Mouse (Mus musculus) left cerebral cortex, adult 2 months (tissue): ENCODE results near the gene Psmb8. TPM values are rescaled to one million over a fixed set of nuclear protein-coding genes. Genes with fewer than 3 reads are reported as not detected.
A peak's percentile ranks its signal among the peaks of the same experiment; 100 is the strongest.

Experiments
- DNase-seq, 2 experiments: peaks; one replicate each; pipeline ENCODE4 v3.0.0; 2021 to 2022; ENCODE audit warnings: low spot score in 2 of 2, mixed read lengths in 1 of 2; ENCODE audit errors: extremely low spot score in 1 of 2
- H3K27ac ChIP-seq: fragments of 200-600 bp; 2 replicates; pipeline ENCODE4 v1.8.1; 2022
- H3K4me3 ChIP-seq: fragments of 200-600 bp; 2 replicates; pipeline ENCODE4 v1.8.1; 2022
- CTCF ChIP-seq: fragments of 200-600 bp; IDR thresholded peaks from 2 replicates; pipeline ENCODE4 v1.8.1; 2022; ENCODE audit warnings: antibody characterized with exemption, mild to moderate bottlenecking, moderate library complexity
- intact Hi-C: fragments of 180-260 bp; cut with DNase I; formaldehyde crosslinking; loops from one replicate; pipeline ENCODE4 v1.15.1; 2025
- total RNA-seq, 2 experiments: library from RNA; stranded (reverse); gene quantifications; 2 replicates each; pipeline ENCODE4 v1.2.3; 2021

Psmb8 gene
- total RNA-seq, 2 experiments from 2014 or later: 2.0 to 3.2 TPM

GRCm38 (mm10) chr17:34205746-34206176 lies 8.2 kb downstream of the Psmb8 start:
- Histone ChIP-seq H3K27ac (no peak overlapping the region), H3K4me3 (no peak overlapping the region)
- DNase-seq: no peak
- intact Hi-C loops: no loop called here
- peak; percentile 66 for TF ChIP-seq CTCF

- no peak for TF ChIP-seq CTCF
- no peak for DNase-seq
- no peak overlapping the region for H3K4me3 ChIP-seq
- H3K27ac ChIP-seq: no peak overlapping the region
- intact Hi-C loops: no loop called here
Measured at GRCm38 (mm10) chr17:34206731-34207130, 9.2 kb downstream of the Psmb8 start.

- DNase-seq: no peak
- no peak overlapping the region for H3K27ac ChIP-seq
- TF ChIP-seq CTCF: no peak
- H3K4me3 ChIP-seq: no peak overlapping the region
- intact Hi-C loops: no loop called here
Measured at GRCm38 (mm10) chr17:34207456-34207855, 9.9 kb downstream of the Psmb8 start.

GRCm38 (mm10) chr17:34207866-34208265 lies 10.3 kb downstream of the Psmb8 start:
- intact Hi-C loops: no loop called here
- DNase-seq: no peak
- TF ChIP-seq CTCF: no peak
- Histone ChIP-seq H3K27ac (no peak overlapping the region), H3K4me3 (no peak overlapping the region)

GRCm38 (mm10) chr17:34208421-34208820 lies 10.9 kb downstream of the Psmb8 start:
- intact Hi-C loops: no loop called here
- Histone ChIP-seq H3K4me3 (no peak overlapping the region), H3K27ac (no peak overlapping the region)
- no peak for TF ChIP-seq CTCF
- DNase-seq: no peak

- TF ChIP-seq CTCF: peak; percentile 29
- DNase-seq: no peak
- intact Hi-C loops: no loop called here
- no peak overlapping the region for H3K4me3 ChIP-seq
- H3K27ac ChIP-seq: no peak overlapping the region
Measured at GRCm38 (mm10) chr17:34209680-34210079, 12.2 kb downstream of the Psmb8 start.

GRCm38 (mm10) chr17:34210599-34210998 lies 13.1 kb downstream of the Psmb8 start:
- intact Hi-C loops: no loop called here
- H3K27ac ChIP-seq: no peak overlapping the region
- TF ChIP-seq CTCF: no peak
- no peak for DNase-seq
- H3K4me3 ChIP-seq: no peak overlapping the region

- DNase-seq: no peak
- no peak for TF ChIP-seq CTCF
- intact Hi-C loops: no loop called here
- Histone ChIP-seq H3K4me3 (no peak overlapping the region), H3K27ac (no peak overlapping the region)
Measured at GRCm38 (mm10) chr17:34211746-34212365, 14.3 kb downstream of the Psmb8 start.

GRCm38 (mm10) chr17:34213936-34214335 lies 16.4 kb downstream of the Psmb8 start:
- DNase-seq: no peak
- Histone ChIP-seq H3K27ac (no peak overlapping the region), H3K4me3 (no peak overlapping the region)
- no peak for TF ChIP-seq CTCF
- intact Hi-C loops: no loop called here

GRCm38 (mm10) chr17:34215176-34215575 lies 17.7 kb downstream of the Psmb8 start:
- H3K27ac ChIP-seq: no peak overlapping the region
- H3K4me3 ChIP-seq: no peak overlapping the region
- no peak for DNase-seq
- no peak for TF ChIP-seq CTCF
- intact Hi-C loops: no loop called here

GRCm38 (mm10) chr17:34217216-34217928 lies 19.9 kb downstream of the Psmb8 start:
- Histone ChIP-seq H3K4me3 (no peak overlapping the region), H3K27ac (no peak overlapping the region)
- intact Hi-C loops: no loop called here
- no peak for DNase-seq
- TF ChIP-seq CTCF: no peak

- Histone ChIP-seq H3K27ac (no peak overlapping the region), H3K4me3 (no peak overlapping the region)
- TF ChIP-seq CTCF: no peak
- DNase-seq: no peak
- intact Hi-C loops: no loop called here
Measured at GRCm38 (mm10) chr17:34217986-34218385, 20.5 kb downstream of the Psmb8 start.

GRCm38 (mm10) chr17:34218675-34219074 lies 21.2 kb downstream of the Psmb8 start:
- intact Hi-C loops: no loop called here

More at GRCm38 (mm10) chr17:34218675-34219074, 21.2 kb downstream of the Psmb8 start:
- TF ChIP-seq CTCF: no peak
- peak; percentile 22 to 39 for DNase-seq
- peak overlapping the region; percentile 6; the same call in 1 of the 2 replicates for H3K27ac ChIP-seq
- H3K4me3 ChIP-seq: no peak overlapping the region
